Mouse (Mus musculus): ENCODE results near the gene Strn. TPM values are rescaled to one million over a fixed set of nuclear protein-coding genes. Genes with fewer than 3 reads are reported as not detected.

Gene Strn
- polyA plus RNA-seq, 1 experiment from 2014 or later = 21.0 TPM

Other genes with a start within 250 kb of the Strn start
- not detected in 3 replicates for gene Vit, start 229.1 kb downstream of the Strn start, polyA plus RNA-seq (2018)
- 23.6 to 28.1 TPM (median 25.0 TPM) in 3 replicates for gene Heatr5b, start 98.2 kb upstream of the Strn start, polyA plus RNA-seq (2018)
- gene Gpatch11, start 98.4 kb upstream of the Strn start, polyA plus RNA-seq (2018) = 24.8 to 51.5 TPM (median 31.8 TPM) in 3 replicates
- gene Eif2ak2, start 145.4 kb upstream of the Strn start, polyA plus RNA-seq (2018) = 65.5 to 81.5 TPM (median 75.6 TPM) in 3 replicates
- gene Sult6b1, start 169.8 kb upstream of the Strn start, polyA plus RNA-seq (2018) = not detected in 3 replicates
- gene Cebpzos, start 179.3 kb upstream of the Strn start, polyA plus RNA-seq (2018) = 39.4 to 58.3 TPM (median 45.7 TPM) in 3 replicates
- 14.3 to 26.7 TPM (median 23.4 TPM) in 3 replicates for gene Cebpz, start 199.9 kb upstream of the Strn start, polyA plus RNA-seq (2018)
- 8.2 to 13.6 TPM (median 8.5 TPM) in 3 replicates for gene Ndufaf7, start 199.9 kb upstream of the Strn start, polyA plus RNA-seq (2018)